Mouse (Mus musculus): Measurements from ENCODE around the gene Gm10647. TPM values are rescaled to one million over a fixed set of nuclear protein-coding genes. Genes with fewer than 3 reads are reported as not detected.

Gene Gm10647
- polyA plus RNA-seq, 1 experiment from 2014 or later = 0.12 TPM

GRCm38 (mm10) chr9:66832366-66832908, 35.6 kb downstream of the Gm10647 start:
- no peaks in the 10 kb centered on the region for H3K27me3 ChIP-seq (ENCODE audit: control insufficient read depth, insufficient read depth, low read length)
- H3K9ac ChIP-seq (ENCODE audit: low read length) = no peak overlapping the region
- no peak for ATAC-seq (ENCODE audit: low FRiP score, low TSS enrichment)
- no peaks in the 10 kb centered on the region for H3K9me3 ChIP-seq (ENCODE audit: control insufficient read depth, low read length)
- no peaks in the 10 kb centered on the region for H3K4me1 ChIP-seq (replicated peaks; ENCODE audit: control insufficient read depth, insufficient read depth)
- no peaks in the 10 kb centered on the region for H3K36me3 ChIP-seq (ENCODE audit: control insufficient read depth, insufficient read depth, low read length)
- 67% methylated on average over 4 of the region's 4 CpGs for WGBS
- H3K4me3 ChIP-seq (ENCODE audit: low read depth, low read length) = no peak overlapping the region
- no peak overlapping the region for H3K27ac ChIP-seq (replicated peaks)
- H3K4me2 ChIP-seq (replicated peaks; ENCODE audit: low read depth) = no peak overlapping the region
- no peak for DNase-seq (ENCODE audit: low spot score)
- no peak for TF ChIP-seq EP300 (optimal IDR thresholded peaks at IDR 0.05)
- TF ChIP-seq CTCF (IDR thresholded peaks at IDR 0.05; ENCODE audit: low read depth) = no peak

- H3K4me1 ChIP-seq (replicated peaks; ENCODE audit: control insufficient read depth, insufficient read depth) = no peaks in the 10 kb centered on the region
- DNase-seq (ENCODE audit: low spot score) (no peak), ATAC-seq (ENCODE audit: low FRiP score, low TSS enrichment) (no peak)
- H3K9me3 ChIP-seq (ENCODE audit: control insufficient read depth, low read length) = no peaks in the 10 kb centered on the region
- H3K4me2 ChIP-seq (replicated peaks; ENCODE audit: low read depth) = peak overlapping the region; percentile 92
- no peak overlapping the region for H3K9ac ChIP-seq (ENCODE audit: low read length)
- no peak overlapping the region; the same call in 1 of the 2 replicates for H3K27ac ChIP-seq (replicated peaks)
- H3K27me3 ChIP-seq (ENCODE audit: control insufficient read depth, insufficient read depth, low read length) = no peaks in the 10 kb centered on the region
- H3K36me3 ChIP-seq (ENCODE audit: control insufficient read depth, insufficient read depth, low read length) = no peaks in the 10 kb centered on the region
- H3K4me3 ChIP-seq (ENCODE audit: low read depth, low read length) = peak overlapping the region; percentile 60
- WGBS = 27% methylated on average over 7 of the region's 7 CpGs
- TF ChIP-seq CTCF (IDR thresholded peaks at IDR 0.05; ENCODE audit: low read depth) (no peak), EP300 (optimal IDR thresholded peaks at IDR 0.05) (no peak)
Observed at GRCm38 (mm10) chr9:66833851-66834250, 37.0 kb downstream of the Gm10647 start.

GRCm38 (mm10) chr9:66834318-66835096, 37.7 kb downstream of the Gm10647 start, which contains the start of gene Aph1c:
TSS of gene Aph1c (minus strand) at chr9:66834726.
- Histone ChIP-seq H3K4me2 (replicated peaks; ENCODE audit: low read depth) (peak within 1 kb of the TSS; percentile 92), H3K9ac (ENCODE audit: low read length) (peak within 1 kb of the TSS; percentile 62), H3K27ac (replicated peaks) (peak within 1 kb of the TSS; percentile 30; the same call in 1 of the 2 replicates), H3K4me3 (ENCODE audit: low read depth, low read length) (peak within 1 kb of the TSS; percentile 60), H3K36me3 (ENCODE audit: control insufficient read depth, insufficient read depth, low read length) (no peaks in the 10 kb centered on the region), H3K27me3 (ENCODE audit: control insufficient read depth, insufficient read depth, low read length) (no peaks in the 10 kb centered on the region), H3K4me1 (replicated peaks; ENCODE audit: control insufficient read depth, insufficient read depth) (no peaks in the 10 kb centered on the region), H3K9me3 (ENCODE audit: control insufficient read depth, low read length) (no peaks in the 10 kb centered on the region)
- under 1% methylated on average over 58 of the region's 58 CpGs for WGBS
- DNase-seq (ENCODE audit: low spot score) (peak; percentile 99), ATAC-seq (ENCODE audit: low FRiP score, low TSS enrichment) (peak; percentile 100)
- TF ChIP-seq EP300 (optimal IDR thresholded peaks at IDR 0.05) (no peak), CTCF (IDR thresholded peaks at IDR 0.05; ENCODE audit: low read depth) (no peak)

GRCm38 (mm10) chr9:66835097-66835480, 38.2 kb downstream of the Gm10647 start:
- H3K36me3 ChIP-seq (ENCODE audit: control insufficient read depth, insufficient read depth, low read length) = no peaks in the 10 kb centered on the region
- no peaks in the 10 kb centered on the region for H3K27me3 ChIP-seq (ENCODE audit: control insufficient read depth, insufficient read depth, low read length)
- H3K9ac ChIP-seq (ENCODE audit: low read length) = peak overlapping the region; percentile 51
- DNase-seq (ENCODE audit: low spot score) (no peak), ATAC-seq (ENCODE audit: low FRiP score, low TSS enrichment) (peak; percentile 63)
- peak overlapping the region; percentile 60 for H3K4me3 ChIP-seq (ENCODE audit: low read depth, low read length)
- under 1% methylated on average over 24 of the region's 24 CpGs for WGBS
- TF ChIP-seq CTCF (IDR thresholded peaks at IDR 0.05; ENCODE audit: low read depth) (peak; percentile 44; the same call in 1 of the 2 replicates), EP300 (optimal IDR thresholded peaks at IDR 0.05) (no peak)
- H3K4me1 ChIP-seq (replicated peaks; ENCODE audit: control insufficient read depth, insufficient read depth) = no peaks in the 10 kb centered on the region
- H3K9me3 ChIP-seq (ENCODE audit: control insufficient read depth, low read length) = no peaks in the 10 kb centered on the region
- 0 out of 2 replicates have a peak overlapping the region, but pooled peaks have one; percentile 13 for H3K27ac ChIP-seq (replicated peaks)
- peak overlapping the region; percentile 92 for H3K4me2 ChIP-seq (replicated peaks; ENCODE audit: low read depth)

DNA sequence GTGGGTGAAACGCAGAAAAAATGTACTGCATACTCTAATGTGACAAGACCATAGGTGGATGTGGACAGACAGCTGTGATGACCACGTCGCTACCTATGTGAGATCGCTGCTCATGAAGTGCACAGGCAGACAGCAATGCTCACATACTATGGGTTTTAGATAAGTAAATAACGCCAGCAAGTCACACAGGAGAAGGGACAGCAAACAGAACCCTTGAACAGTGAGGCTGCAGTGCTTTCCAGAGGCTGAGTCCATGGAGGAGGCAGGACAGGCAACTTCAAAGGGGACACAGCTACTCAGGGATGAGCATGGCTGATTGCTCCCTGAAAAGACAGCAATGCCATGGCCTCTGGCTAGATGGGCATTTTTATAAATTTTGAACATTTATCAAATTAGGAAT, 50.0 kb downstream of the Gm10647 start:
- no peaks in the 10 kb centered on the region for H3K4me1 ChIP-seq (replicated peaks; ENCODE audit: control insufficient read depth, insufficient read depth)
- 83% methylated on average over 5 of the region's 5 CpGs for WGBS
- ATAC-seq (ENCODE audit: low FRiP score, low TSS enrichment) (no peak), DNase-seq (ENCODE audit: low spot score) (no peak)
- H3K4me3 ChIP-seq (ENCODE audit: low read depth, low read length) = no peak overlapping the region
- H3K27ac ChIP-seq (replicated peaks) = no peak overlapping the region
- no peaks in the 10 kb centered on the region for H3K9me3 ChIP-seq (ENCODE audit: control insufficient read depth, low read length)
- no peaks in the 10 kb centered on the region for H3K27me3 ChIP-seq (ENCODE audit: control insufficient read depth, insufficient read depth, low read length)
- no peak overlapping the region for H3K4me2 ChIP-seq (replicated peaks; ENCODE audit: low read depth)
- H3K36me3 ChIP-seq (ENCODE audit: control insufficient read depth, insufficient read depth, low read length) = peaks cover 6% of the 10 kb centered on the region; the same call in 1 of the 2 replicates
- TF ChIP-seq EP300 (optimal IDR thresholded peaks at IDR 0.05) (no peak), CTCF (IDR thresholded peaks at IDR 0.05; ENCODE audit: low read depth) (no peak)
- H3K9ac ChIP-seq (ENCODE audit: low read length) = no peak overlapping the region

Other genes starting within 250 kb of the Gm10647 start
- gene Usp3, start 203.9 kb upstream of the Gm10647 start, polyA plus RNA-seq (2015; fragmentation: Nextera tagmentation; extraction: Ambion mirVana) = 42.2 and 49.2 TPM in 2 replicates
- gene Car12, start 83.4 kb upstream of the Gm10647 start, polyA plus RNA-seq (2015; fragmentation: Nextera tagmentation; extraction: Ambion mirVana) = 11.1 and 11.3 TPM in 2 replicates
- 6.4 and 7.3 TPM in 2 replicates for gene Aph1b, start 1.5 kb upstream of the Gm10647 start, polyA plus RNA-seq (2015; fragmentation: Nextera tagmentation; extraction: Ambion mirVana)
- gene Aph1c, start 37.7 kb downstream of the Gm10647 start, polyA plus RNA-seq (2015; fragmentation: Nextera tagmentation; extraction: Ambion mirVana) = 3.0 and 3.2 TPM in 2 replicates
- 9.2 and 9.4 TPM in 2 replicates for gene Rab8b, start 122.6 kb downstream of the Gm10647 start, polyA plus RNA-seq (2015; fragmentation: Nextera tagmentation; extraction: Ambion mirVana)
- 768 and 843 TPM in 2 replicates for gene Rps27l, start 149.0 kb downstream of the Gm10647 start, polyA plus RNA-seq (2015; fragmentation: Nextera tagmentation; extraction: Ambion mirVana)
- 11.8 and 12.2 TPM in 2 replicates for gene Lactb, start 178.4 kb downstream of the Gm10647 start, polyA plus RNA-seq (2015; fragmentation: Nextera tagmentation; extraction: Ambion mirVana)

All from stomach, postnatal 0 days (tissue).